Mouse (Mus musculus): Measurements from ENCODE around the gene Dzank1.

- TF ChIP-seq POLR2A (IDR thresholded peaks at IDR 0.05; ENCODE audit: extremely low read depth, insufficient read depth, low read length) (no peak), CTCF (IDR thresholded peaks at IDR 0.05; ENCODE audit: low read depth, low read length) (no peak)
Measured at GRCm38 (mm10) chr2:144555286-144555819, 28.1 kb upstream of the Dzank1 start.

All from liver, adult 2 months (tissue).